Mouse (Mus musculus) adrenal gland, adult 8-10 months (tissue): Measurements from ENCODE around the gene Tnfrsf8. TPM values are rescaled to one million over a fixed set of nuclear protein-coding genes. Genes with fewer than 3 reads are reported as not detected.
A peak's percentile ranks its signal among the peaks of the same experiment; 100 is the strongest.
"Not testable (repeated sequence)": the region's sequence is repeated elsewhere in the genome, so short reads cannot be mapped to it uniquely, and the experiment has no call there.

Source experiments
- DNase-seq: peaks from one replicate; pipeline ENCODE4 v3.0.0; 2022
- total RNA-seq, 4 experiments: library from RNA; stranded (reverse); gene quantifications; 2 replicates each; pipeline ENCODE4 v1.2.4; 2022

Tnfrsf8 gene
- total RNA-seq: under 1 TPM; 0.22 to 0.87 (median 0.48) TPM

DNA sequence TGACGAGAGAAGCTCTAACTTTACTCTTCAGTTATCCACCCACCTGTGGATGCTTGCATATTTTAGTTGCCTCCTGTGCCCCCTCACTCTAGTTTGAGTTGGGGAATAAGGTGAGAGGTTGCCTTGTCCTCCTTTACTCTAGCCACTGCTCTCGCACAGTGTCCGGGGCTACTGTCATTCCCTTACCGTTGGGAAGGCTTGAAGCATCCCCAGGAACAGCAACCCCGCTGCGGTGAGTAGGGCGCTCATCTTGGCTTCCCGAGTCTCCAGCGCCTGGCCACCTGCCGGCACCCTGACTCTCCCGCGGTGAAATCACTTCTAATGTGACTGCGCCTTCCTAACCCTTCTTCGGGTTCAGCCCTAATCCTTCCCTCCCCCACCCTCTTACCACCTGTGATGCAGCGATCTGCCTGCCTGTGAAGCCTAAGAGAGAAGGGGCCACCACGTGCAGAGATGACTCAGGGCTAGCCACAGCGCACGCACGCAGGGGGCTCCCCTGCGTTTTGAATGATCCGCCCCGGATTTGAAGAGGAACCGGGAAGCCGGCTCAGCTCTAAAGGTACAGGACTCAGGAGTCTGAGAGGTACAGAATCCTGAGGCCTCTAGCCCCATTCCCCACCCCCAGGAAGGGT, at the start of gene Tnfrsf8:
Gene Tnfrsf8, minus strand, starts transcription at position 329 of the 632 bp plus-strand sequence.
- DNase-seq: no peak

DNA sequence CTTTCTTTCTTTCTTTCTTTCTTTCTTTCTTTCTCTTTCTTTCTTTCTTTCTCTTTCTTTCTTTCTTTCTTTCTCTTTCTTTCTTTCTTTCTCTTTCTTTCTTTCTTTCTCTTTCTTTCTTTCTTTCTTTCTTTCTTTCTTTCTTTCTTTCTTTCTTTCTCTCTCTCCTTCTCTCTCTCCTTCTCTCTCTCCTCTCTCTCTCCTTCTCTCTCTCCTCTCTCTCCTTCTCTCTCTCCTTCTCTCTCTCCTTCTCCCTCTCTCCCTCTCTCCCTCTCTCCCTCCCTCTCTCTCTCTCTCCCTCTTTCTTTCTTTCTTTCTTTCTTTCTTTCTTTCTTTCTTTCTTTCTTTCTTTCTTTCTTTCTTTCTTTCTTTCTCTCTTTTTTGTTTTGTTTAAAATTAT, 46.7 kb upstream of the Tnfrsf8 start:
- DNase-seq: not testable (repeated sequence)

DNA sequence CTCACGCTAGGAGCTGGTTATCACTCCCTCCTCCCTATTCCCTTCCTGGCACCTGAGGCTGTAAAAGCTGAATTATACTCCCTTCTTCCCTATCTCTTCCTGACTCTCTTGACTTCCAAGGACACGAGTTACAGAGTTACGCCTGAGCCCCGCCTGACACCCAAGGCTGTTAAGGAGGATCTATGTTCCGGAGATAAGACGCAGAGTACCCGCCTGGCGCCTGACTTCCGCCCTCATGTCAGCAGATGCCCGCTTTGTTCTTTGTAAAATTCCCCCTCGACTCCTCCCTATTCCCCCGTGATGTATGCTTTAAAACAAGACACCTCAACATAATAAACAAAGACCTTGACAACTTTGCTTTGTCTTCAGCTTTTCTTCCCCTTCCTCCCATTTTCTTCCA, 46.1 kb upstream of the Tnfrsf8 start:
- peak; percentile 53 for DNase-seq

DNA sequence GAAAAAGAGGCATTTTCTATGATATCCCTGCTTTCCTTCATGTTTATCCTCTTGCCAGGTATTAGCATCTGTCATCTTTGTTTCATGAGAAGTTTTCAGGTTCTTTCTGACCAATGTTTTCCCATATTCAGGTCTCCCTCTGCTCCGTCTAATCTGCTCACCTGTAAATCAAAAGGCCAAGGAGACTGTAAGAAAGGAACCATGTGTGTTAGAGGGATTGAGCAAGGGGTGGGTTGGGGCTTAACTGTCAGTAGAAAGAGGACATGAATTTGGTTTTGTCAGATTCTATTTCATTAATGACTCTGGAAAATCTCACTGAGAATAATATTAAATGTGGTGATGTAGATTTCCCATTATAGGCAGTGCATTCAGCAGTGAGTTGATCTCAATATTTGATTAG, 45.6 kb upstream of the Tnfrsf8 start:
- DNase-seq: no peak

DNA sequence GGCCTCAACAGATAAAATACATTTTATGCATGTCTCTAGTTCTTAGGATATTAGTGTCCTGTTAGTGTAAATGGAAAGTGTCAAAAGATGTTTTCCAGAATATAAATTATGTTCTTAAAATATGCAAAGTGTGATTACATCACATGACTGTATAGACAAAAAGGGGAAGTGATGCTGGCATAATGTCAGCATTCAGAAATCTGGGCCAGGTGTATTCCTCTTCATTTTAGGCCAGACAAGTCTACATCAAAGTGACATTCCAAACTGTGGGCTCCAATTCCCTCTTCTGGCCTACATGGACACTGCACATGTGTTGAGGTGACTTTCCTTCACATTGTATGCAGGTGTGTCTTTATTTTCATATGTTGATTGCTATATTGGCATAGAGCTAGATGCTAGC, 41.3 kb upstream of the Tnfrsf8 start:
- no peak for DNase-seq

DNA sequence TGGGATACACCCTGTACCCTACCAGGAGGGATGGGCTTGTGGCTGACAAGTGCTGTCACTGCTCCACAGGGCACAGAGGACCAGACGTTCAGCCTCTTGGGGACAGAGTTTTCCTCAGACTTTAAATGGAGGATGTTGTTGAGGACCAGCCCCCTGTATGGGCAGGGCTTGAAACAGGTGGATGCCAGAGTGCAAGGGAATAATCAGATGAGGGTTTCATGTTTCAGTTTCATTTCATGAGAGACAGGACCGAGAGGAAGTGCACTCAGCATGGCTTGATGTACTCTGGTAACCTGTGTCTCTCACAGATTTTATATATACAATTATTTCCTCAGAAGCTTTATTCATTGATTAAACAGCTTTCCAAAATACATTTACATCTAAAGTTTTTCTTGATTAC, 38.9 kb upstream of the Tnfrsf8 start:
- no peak for DNase-seq

DNA sequence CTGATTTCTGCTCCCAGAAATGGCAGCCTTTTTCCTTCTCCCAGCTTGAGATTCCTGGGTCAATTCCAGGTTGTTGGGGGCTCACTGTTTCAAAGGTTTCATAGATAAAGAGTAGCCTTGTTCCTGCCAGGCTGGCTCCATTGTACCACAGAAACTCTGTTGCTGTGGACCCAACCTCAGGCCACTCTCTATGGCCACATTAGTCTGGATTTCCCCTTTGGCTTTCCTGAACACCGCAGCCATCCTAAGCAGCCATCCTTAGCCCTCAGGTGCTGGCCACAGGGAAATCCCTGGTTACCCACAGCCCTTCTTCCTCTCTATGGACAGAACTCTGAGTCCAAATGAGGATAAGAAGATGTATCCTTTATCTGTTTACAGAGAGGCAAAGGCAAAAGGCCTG, 30.0 kb upstream of the Tnfrsf8 start:
- no peak for DNase-seq

DNA sequence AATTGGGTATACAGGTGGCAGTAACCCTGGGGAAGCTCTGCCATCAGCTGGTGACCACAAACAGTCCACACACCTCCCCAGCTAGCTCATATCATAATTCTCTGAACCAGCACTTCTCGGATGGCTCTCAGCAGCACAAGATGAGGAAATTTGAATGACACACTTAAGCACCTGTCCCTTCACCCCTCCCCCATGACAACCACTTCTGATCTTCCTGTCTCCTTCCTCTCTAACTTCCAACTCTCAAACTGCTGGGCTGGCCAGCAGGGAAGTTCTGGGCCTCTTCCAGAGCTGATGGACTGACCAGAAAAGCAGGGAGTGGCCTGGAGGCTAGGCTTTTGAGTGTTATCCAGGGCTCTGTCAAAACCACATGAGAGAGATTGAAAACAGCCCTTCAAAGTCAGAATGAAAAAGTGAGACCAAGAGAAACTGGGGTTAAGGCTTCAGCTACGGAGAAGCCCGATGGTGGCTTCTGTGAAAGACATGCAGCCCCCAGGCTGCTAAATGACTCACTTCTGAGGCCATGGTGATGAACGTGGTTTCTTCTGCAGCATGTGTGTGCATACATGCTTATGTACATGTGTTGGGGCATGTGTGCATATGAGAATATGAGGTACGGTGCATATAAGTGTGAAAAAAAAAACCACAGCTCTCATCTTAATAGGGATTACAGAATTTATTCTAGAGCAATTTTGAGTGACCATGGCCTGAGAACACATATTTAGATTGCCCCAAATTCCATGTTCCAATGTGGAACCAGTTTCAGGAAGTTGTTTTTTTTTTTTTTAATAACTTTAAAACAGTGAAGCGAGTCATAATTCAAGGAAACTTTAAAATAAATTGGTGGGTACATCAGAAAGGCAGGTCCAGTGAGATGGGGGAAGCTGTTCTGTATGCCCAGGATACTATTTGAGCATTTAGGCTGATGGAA, 27.2 kb upstream of the Tnfrsf8 start:
- DNase-seq: no peak

DNA sequence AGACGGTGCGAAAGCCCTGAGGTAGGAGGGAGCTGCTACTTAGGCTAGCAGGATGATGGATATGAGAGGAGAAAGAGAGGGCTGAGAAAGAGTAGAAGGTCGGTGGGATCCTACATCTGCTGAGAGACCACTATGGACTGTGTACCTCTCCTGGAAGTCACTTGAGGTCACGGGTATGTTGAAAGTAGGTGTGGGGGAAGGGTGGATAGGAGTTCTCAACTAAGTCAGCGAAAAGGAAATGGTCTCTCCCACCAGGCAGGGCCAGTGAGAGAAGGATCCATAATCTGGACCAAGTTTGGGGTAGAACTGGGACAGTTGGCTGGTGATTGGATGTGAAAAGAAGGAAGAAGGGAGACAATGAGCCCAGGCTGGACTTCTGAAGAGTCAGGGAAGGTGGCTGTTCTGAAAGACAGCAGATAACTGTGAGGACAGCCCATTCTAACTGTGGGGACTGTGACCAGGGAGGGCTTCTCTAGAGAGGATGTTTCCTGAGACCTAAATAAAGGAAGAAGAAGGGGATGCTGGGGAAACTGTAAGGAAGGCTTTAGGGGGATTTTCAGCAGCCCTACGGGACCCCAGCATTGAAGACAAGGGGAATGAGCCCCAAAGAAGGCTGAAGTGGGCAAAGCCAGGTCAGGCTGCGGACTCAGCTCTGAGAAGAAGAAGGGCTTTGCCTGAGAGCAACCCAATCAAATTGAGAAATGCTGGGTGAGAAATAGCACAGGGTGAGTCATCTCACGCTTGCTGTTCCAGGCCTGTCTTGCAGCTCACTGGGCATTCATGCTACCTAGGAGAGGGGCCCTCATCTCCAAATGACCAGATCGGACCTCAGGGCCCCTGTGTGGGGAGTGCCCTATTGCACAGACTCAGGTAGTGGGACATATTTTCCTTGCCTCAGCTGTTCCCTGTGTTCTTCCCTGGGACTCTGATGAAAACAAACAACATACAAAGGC, 23.2 kb upstream of the Tnfrsf8 start:
- no peak for DNase-seq

DNA sequence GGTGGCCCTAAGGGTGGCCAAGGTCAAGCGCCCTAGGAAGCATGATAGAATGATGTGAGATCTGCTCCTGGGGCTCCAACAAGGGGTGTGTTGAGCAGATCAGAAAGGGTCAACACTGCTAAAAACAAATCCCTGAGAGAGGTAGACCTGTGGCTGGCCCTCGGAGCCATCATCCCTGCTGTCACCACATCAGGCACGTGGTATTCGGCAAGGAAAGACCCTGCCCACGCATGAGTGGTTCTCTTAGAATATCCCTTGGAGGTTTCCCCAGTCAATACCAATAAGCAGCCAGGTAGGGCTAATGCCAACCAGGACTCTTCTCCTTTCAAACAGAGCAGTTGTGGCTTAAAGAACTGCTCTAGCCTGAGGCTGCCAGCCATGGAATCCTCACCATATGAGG, 21.6 kb upstream of the Tnfrsf8 start:
- DNase-seq: no peak

DNA sequence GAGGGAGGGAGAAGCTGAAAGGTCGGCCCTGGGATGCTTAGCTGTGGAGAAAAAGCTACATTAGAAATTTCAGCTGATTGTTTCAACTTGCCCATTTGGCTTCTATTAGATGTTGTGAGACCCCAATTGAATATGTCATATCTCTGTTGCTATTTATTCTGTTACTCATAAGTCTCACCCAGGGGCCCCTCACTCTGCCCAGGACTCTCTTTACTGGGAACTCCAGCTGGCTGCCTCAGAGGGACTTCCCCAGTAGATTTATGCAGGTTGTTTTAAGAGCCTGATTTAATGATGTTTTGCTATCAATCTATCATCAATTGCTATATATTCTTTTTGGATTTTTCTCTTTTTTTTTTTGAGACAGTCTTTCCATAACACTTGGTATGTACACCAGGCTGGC, 21.1 kb upstream of the Tnfrsf8 start:
- DNase-seq: no peak

DNA sequence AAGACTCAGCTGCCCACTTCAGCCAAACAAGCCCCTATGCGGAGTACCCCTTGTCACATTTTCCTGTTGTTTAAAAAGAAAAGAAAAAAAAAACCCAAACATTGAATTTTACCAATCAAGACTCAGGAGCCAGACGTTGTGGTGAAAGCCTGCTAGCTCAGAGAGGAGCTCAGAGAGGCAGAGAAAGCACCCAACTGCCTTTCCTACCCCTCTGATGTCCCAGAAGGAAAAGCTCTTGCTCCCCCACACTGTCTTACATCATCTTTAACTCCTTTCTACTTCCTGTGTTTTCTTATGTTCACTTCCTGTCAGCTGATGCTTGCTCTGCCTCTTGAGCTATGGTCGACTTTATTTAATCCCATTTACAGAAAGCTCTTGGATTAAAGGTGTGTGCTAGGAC, 8.7 kb upstream of the Tnfrsf8 start:
- no peak for DNase-seq

DNA sequence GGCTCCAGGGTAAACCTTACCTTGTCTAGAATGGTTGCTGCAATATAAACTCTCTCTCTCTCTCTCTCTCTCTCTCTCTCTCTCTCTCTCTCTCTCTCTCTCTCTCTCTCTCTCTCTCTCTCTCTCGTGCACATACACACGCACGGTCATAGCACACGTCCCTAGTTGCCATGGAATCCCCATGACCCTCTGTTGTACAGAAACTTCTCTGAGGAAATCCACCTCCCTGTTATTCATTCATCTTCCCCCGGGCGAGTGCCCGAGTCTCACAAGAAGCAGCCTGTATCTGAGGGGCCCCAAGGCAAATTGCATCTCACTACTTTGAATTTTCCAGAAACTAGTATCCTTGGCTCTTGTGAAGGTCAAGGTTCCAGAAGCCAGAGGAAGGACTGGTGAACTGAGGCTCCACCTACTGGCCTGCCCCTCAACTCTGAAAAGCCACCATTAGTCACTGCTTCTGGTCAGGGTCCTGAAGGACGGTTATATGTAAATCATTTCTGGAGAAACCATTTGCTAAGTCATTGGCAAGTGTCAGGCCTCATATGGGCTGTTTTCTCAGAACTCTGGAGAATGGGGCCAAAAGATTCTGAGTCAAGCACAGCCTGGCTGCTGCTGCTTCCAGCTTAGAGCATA, 8.1 kb upstream of the Tnfrsf8 start:
- DNase-seq: peak; percentile 89

DNA sequence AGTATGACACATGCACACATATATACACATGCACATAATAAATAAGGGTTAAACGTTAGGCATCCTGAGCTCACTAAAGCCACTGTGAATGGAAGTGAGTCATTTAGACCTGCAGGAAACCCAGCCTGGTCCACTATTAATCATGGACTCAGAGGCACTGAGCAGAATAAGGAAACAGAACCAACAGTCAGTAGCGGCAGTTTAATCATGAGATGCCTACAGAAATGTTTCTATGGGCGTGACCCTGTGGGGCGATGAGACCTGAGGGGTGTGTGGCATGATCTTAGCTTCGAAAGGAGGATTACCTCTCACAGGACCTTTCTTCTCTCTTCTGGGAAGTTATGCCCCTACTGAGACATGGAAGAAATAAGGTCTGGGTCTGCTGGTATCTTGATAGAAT, 7.2 kb upstream of the Tnfrsf8 start:
- no peak for DNase-seq

DNA sequence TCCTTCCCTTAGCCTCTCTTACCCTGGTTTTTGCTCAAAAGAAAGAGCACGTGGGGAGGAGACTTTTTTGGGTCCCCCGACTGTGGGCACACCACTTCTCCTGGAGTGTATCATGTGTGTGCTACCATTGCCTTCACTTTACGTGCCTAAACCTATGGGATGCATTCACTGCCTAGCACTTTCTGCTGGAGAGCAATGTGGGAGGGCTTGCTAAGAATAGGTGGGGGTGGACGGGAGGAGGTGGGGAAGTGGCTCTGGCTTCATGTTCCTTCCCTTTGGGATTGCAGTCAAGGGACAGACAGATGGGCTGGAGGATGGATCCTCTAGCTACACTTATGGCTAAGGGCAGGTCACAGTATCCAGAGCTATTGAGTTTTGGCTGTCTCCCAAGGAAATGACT, 5.7 kb upstream of the Tnfrsf8 start:
- DNase-seq: no peak

DNA sequence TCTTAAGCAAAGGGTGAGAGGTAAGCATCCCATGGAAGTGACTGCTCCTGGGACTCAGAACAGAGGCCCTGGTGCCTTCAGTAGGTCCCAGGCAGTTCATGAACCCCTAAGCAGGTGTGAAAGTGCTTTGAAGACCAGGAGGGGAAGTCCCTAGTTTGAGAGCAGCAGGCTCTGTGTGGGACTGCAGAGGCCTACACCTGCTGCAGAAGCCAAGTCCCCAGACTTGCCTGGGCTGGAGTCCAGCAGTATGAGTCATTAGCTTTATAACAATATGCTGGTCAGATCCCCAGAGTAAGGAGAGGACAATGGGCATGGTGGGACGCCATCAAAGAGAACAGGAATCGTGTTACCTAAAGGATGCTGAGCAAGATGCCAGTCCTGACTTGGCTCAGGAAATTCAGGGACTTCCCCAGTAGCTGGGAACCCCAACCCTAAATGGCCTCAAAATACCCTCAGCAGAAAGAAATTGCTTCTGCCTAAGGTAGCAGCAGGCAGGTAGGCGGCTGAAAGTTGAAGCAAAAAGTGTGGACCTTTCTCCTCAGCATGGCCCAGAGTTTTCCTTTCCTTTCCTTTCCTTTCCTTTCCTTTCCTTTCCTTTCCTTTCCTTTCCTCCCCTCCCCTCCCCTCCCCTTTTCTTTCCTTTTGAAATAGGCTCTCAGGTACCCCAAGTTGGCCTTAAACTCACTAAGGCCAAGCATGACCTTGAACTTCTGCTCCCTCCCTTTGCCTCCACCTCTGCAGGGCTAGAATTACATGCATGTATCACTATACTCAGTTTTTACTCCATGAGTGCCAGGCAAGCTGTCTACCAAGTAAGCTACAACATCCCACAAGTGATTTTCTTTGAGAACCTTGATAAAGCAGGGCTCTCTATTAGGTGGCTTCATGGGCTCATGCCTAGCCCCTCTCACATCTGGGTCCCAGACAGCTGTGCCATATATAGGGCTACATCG, 4.6 kb upstream of the Tnfrsf8 start:
- peak; percentile 65 for DNase-seq

DNA sequence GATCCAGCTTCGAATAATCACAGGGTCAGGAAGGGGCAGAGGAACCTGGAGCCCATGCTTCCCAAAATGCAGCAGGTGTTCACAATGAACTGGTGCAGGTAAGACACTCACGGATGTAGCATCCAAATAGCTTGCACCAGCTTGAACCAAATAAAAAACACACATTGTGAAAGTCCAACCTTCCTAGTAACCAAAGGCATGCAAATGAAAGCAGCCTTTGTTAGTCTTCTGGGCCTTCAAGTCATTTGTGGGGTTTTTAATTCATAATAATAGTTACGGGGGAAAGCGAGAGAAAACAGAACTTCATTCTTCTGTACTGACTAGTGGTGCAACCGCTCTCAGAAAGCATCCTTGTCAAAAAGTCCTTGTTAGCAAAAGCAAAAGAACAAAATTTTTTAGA, 1.7 kb upstream of the Tnfrsf8 start:
- DNase-seq: no peak

DNA sequence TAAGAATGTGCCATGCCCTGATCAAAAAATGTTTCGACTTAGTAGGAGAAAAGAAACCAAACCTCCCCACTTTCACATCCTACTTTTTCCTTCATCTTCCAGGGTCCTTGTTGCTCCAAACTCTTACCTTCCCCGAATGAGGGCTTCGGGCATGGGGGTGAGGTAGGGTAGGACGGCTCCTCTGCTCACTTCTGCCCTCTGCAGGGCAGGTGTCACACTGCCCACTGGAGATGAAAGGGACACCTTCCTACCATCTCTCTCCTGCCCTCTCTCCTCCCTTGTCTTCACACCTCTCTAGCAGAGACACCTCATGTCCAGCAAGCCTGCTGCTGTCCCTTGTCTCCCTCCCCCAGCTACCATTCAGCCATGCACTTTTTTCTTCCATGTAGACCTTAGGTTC, 998 bp downstream of the Tnfrsf8 start:
- no peak for DNase-seq

DNA sequence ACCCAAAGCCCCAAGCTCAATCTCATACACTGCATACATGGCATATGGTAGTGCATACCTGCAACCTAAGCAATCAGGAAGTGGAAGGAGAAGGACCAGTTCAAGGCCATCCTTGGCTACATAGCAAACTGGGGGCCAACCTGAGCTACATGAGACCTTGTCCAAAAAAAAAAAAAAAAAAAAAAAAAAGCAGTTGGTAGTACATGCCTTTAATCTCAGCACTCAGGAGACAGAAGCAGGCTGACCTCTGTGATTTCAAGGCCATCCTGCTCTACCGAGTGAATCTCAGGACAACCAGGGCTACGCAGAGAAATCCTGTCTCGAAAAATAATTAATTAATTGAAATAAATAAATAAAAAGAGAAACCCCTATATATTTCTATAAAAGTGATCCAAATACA, 1.7 kb downstream of the Tnfrsf8 start:
- no peak for DNase-seq

DNA sequence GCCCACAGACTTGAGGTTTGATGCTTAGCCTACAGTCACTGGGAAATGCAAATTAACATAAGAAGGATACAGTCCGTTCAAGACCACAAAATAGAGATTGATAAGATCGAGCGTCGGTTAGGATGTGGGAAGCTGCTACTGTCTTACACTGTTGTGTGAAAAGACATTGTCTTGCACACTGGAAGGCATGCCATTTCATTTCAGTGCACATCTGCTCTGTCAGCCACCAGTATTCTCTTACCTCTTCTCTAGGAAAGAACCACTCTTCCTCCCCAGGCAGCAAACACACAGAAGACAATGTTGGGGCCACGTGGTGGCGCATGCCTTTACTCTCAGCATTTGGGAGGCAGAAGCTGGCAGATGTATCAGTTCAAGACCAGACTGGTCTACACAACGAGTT, 2.4 kb downstream of the Tnfrsf8 start:
- DNase-seq: no peak

DNA sequence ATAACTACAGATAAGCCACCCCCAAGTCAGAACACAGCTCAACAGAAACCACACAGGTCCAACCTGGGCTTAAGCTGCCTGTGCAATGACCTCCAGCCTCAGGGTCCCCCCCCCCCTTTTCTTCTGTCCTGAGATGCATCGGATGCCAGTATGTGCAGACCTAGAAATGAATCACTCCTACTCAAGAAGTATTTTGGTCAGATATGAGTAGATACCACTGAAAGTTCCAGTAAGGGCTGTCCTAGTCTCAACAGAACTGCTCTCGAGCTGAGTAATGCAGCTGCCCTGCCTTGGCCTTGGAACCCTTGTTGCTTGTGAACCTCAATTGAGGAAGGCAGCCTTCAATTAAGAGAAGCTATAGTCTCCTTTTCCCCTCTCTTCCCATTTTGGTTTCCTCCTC, 4.1 kb downstream of the Tnfrsf8 start:
- DNase-seq: no peak
